20 mouse cellular contexts compared by ENCODE assay signal in the genomic region with DNA sequence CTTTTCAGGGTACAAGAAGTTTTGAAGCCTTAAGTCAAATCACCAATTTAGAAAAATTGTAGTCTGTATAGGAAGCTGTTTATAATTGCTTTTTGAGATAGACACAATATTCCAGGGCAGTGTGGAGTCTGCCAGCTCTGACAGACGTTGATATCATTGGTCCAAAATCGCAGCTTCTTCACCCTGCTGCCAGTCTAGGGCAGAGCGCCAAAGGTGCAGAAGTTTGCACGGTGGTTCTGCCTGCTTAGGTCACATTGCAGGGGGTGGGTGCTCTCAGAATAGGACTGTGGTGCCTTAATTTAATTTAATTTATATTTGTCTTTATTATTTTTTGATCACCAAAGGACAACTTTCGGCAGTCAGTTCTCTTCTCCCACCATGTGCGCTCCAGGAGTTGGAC. TPM values are rescaled to one million over a fixed set of nuclear protein-coding genes. Genes with fewer than 3 reads are reported as not detected.
"Had no signal": no experiment of that assay in that cellular context is flagged by ENCODE, and none has a peak within 500 bp of the region (broad histone marks: within the 10 kb centered on the region; RNA-seq: fewer than 3 reads in every experiment).

No protein-coding gene starts in this region.

- H3K27ac ChIP-seq: midbrain, embryonic 10.5 days; midbrain, embryonic 12.5 days; neural tube, embryonic 13.5 days; neural tube, embryonic 15.5 days; stomach, embryonic 15.5 days; stomach, postnatal 0 days had no signal

- DNase-seq: lung, adult 18-20 months; lung, embryonic 14.5 days; lung, postnatal 10 days; lung, postnatal 4 days; midbrain, embryonic 14.5 days; retina, postnatal 1 day; right cerebral cortex, adult 18-20 months; right cerebral cortex, postnatal 25 days; thymus, adult 2 months; thymus, postnatal 25 days; thymus, postnatal 4 days had no signal

- H3K4me1 ChIP-seq: midbrain, embryonic 12.5 days; neural tube, embryonic 13.5 days; neural tube, embryonic 15.5 days; stomach, embryonic 15.5 days had no signal

- H3K27me3 ChIP-seq: midbrain, embryonic 12.5 days; neural tube, embryonic 13.5 days; neural tube, embryonic 15.5 days; stomach, embryonic 15.5 days had no signal

- H3K4me3 ChIP-seq: midbrain, embryonic 10.5 days; midbrain, embryonic 12.5 days; myocyte; neural tube, embryonic 13.5 days; neural tube, embryonic 15.5 days; stomach, embryonic 15.5 days had no signal

RNA-seq across cellular contexts. Expression of a gene that starts 20.9 kb away (rescaled TPM):
- polyA plus RNA-seq: spleen, adult 2 months; thymus, adult 2 months; urinary bladder, adult 2 months had no signal
